Mouse (Mus musculus) frontal cortex, adult (tissue): Measurements from ENCODE around the gene Klf12.
A peak's percentile ranks its signal among the peaks of the same experiment; 100 is the strongest.
"Not testable (repeated sequence)": the region's sequence is repeated elsewhere in the genome, so short reads cannot be mapped to it uniquely, and the experiment has no call there.

Source experiments
- ATAC-seq: cut with Nextera tagmentation; 2 replicates; pipeline ENCODE4 v1.9.2; 2017; ENCODE audit warnings: mild to moderate bottlenecking, moderate library complexity, mixed read lengths; ENCODE audit not compliant: low TSS enrichment

Klf12 gene

GRCm38 (mm10) chr14:99885562-99885961 lies 398.9 kb downstream of the Klf12 start:
- ATAC-seq, result no peak

- no peak for ATAC-seq
These were observed 399.4 kb downstream of the Klf12 start for GRCm38 (mm10) chr14:99885128-99885527.

GRCm38 (mm10) chr14:99876791-99877578 lies 407.5 kb downstream of the Klf12 start:
- ATAC-seq, result no peak

- ATAC-seq, result no peak
These were observed 410.8 kb downstream of the Klf12 start for GRCm38 (mm10) chr14:99873725-99874124.

GRCm38 (mm10) chr14:99856158-99857011 lies 428.1 kb downstream of the Klf12 start:
- peak; percentile 35; the same call in 1 of the 2 replicates for ATAC-seq

- not testable (repeated sequence) for ATAC-seq
These were observed 430.0 kb downstream of the Klf12 start for GRCm38 (mm10) chr14:99854467-99854807.

- not testable (repeated sequence) for ATAC-seq
These were observed 430.6 kb downstream of the Klf12 start for GRCm38 (mm10) chr14:99853769-99854466.

GRCm38 (mm10) chr14:99850350-99850749 lies 434.1 kb downstream of the Klf12 start:
- ATAC-seq, result no peak

- no peak for ATAC-seq
These were observed 437.0 kb downstream of the Klf12 start for GRCm38 (mm10) chr14:99847502-99847901.

GRCm38 (mm10) chr14:99826713-99827112 lies 457.8 kb downstream of the Klf12 start:
- ATAC-seq, result no peak
